12 mouse cellular contexts compared by ENCODE assay signal in genomic region chr12:75859936-75860335, GRCm38 (mm10). TPM values are rescaled to one million over a fixed set of nuclear protein-coding genes. Genes with fewer than 3 reads are reported as not detected.
DNase-seq lines count a peak whose midpoint lies in the region; ATAC-seq and TF ChIP-seq lines count a peak whose summit lies in the region.
"Had no signal": no experiment of that assay in that cellular context is flagged by ENCODE, and none has a peak within 500 bp of the region (broad histone marks: within the 10 kb centered on the region; RNA-seq: fewer than 3 reads in every experiment).

No protein-coding gene starts in this region.

- no peak overlapping the region for H3K4me2 ChIP-seq in forebrain, embryonic 13.5 days
- H3K4me2 ChIP-seq in heart, embryonic 14.5 days (ENCODE audit: low read length): no peak overlapping the region
- H3K4me2 ChIP-seq: hindbrain, embryonic 14.5 days; neural tube, embryonic 15.5 days had no signal

- no peak for TF ChIP-seq POLR2A in small intestine, adult 2 months (IDR thresholded peaks at IDR 0.05; ENCODE audit: low read depth, low read length)

- H3K4me3 ChIP-seq in forebrain, embryonic 13.5 days: no peak overlapping the region
- H3K4me3 ChIP-seq in forebrain, embryonic 10.5 days: no peak overlapping the region
- no peak overlapping the region for H3K4me3 ChIP-seq in left cerebral cortex, adult 2 months
- no peak overlapping the region for H3K4me3 ChIP-seq in heart, embryonic 14.5 days (ENCODE audit: control insufficient read depth in 1 of 2, insufficient read depth in 1 of 2, low read depth in 1 of 2, low read length in 2 of 2)
- no peak overlapping the region for H3K4me3 ChIP-seq in small intestine, adult 2 months (ENCODE audit: low read depth, low read length)
- H3K4me3 ChIP-seq: erythroblast, embryonic 14.5 days; neural tube, embryonic 15.5 days had no signal

- H3K9ac ChIP-seq in forebrain, embryonic 13.5 days: no peak overlapping the region
- no peak overlapping the region for H3K9ac ChIP-seq in heart, embryonic 14.5 days (ENCODE audit: low read length)
- H3K9ac ChIP-seq: hindbrain, embryonic 14.5 days; neural tube, embryonic 15.5 days had no signal

- ATAC-seq in forebrain, embryonic 13.5 days: no peak
- peak; percentile 76 for ATAC-seq in heart, embryonic 14.5 days (ENCODE audit: insufficient number of reproducible peaks, insufficient read depth, low FRiP score, low read depth)
- ATAC-seq in monocyte, adult 5-6 weeks (replicated peaks; ENCODE audit: insufficient number of reproducible peaks, low FRiP score, low TSS enrichment, poor library complexity, severe bottlenecking): no peak

- no peaks in the 10 kb centered on the region for H3K36me3 ChIP-seq in forebrain, embryonic 13.5 days (ENCODE audit: poor library complexity, severe bottlenecking)
- peaks cover 31% of the 10 kb centered on the region for H3K36me3 ChIP-seq in forebrain, embryonic 10.5 days (replicated peaks)
- no peaks in the 10 kb centered on the region for H3K36me3 ChIP-seq in heart, embryonic 14.5 days (ENCODE audit: control insufficient read depth, insufficient read depth, low read length)
- H3K36me3 ChIP-seq in small intestine, adult 2 months (ENCODE audit: control insufficient read depth, insufficient read depth, low read length): no peaks in the 10 kb centered on the region
- H3K36me3 ChIP-seq: neural tube, embryonic 15.5 days had no signal

- TF ChIP-seq CTCF in left cerebral cortex, adult 2 months (IDR thresholded peaks at IDR 0.05): no peak
- TF ChIP-seq CTCF in small intestine, adult 2 months (IDR thresholded peaks at IDR 0.05; ENCODE audit: extremely low read depth, insufficient read length, insufficient replicate concordance, low read depth, low read length): no peak

- no peak for DNase-seq in forebrain, embryonic 10.5 days (ENCODE audit: extremely low spot score, low spot score)
- DNase-seq in left cerebral cortex, adult 2 months (ENCODE audit: extremely low spot score in 1 of 2, low spot score in 2 of 2): no peak
- no peak for DNase-seq in left cerebral cortex, adult 9 months (ENCODE audit: low spot score in 2 of 2)
- no peak for DNase-seq in liver
- DNase-seq: kidney, adult 9 months had no signal

- 92% methylated on average over 11 of the region's 11 CpGs for WGBS in forebrain, embryonic 13.5 days
- 94% methylated on average over 11 of the region's 11 CpGs for WGBS in forebrain, embryonic 10.5 days
- WGBS in heart, embryonic 14.5 days: 63% methylated on average over 10 of the region's 11 CpGs
- 88% methylated on average over 11 of the region's 11 CpGs for WGBS in small intestine, adult 2 months

- H3K4me1 ChIP-seq in forebrain, embryonic 13.5 days: peaks cover 37% of the 10 kb centered on the region
- peaks cover 43% of the 10 kb centered on the region for H3K4me1 ChIP-seq in forebrain, embryonic 10.5 days
- H3K4me1 ChIP-seq in heart, embryonic 14.5 days (ENCODE audit: control insufficient read depth in 2 of 2, insufficient read depth in 2 of 2, low read length in 2 of 2): peaks cover 10 to 15% of the 10 kb centered on the region in 2 experiments
- peaks cover 15% of the 10 kb centered on the region for H3K4me1 ChIP-seq in small intestine, adult 2 months (ENCODE audit: control insufficient read depth, insufficient read depth, insufficient read length, low read length)

- intact Hi-C loops in left cerebral cortex, adult 2 months (cut with DNase I): no loop called here

- H3K27ac ChIP-seq in forebrain, embryonic 13.5 days: peak overlapping the region; percentile 61
- no peak overlapping the region for H3K27ac ChIP-seq in forebrain, embryonic 10.5 days
- peak overlapping the region; percentile 36 for H3K27ac ChIP-seq in left cerebral cortex, adult 2 months
- H3K27ac ChIP-seq in heart, embryonic 14.5 days (replicated peaks in 1 of 2; ENCODE audit: control insufficient read depth in 1 of 2, insufficient read depth in 1 of 2, low read depth in 2 of 2, low read length in 2 of 2): peak overlapping the region; percentile 12 to 45; a peak in 2 of 4 replicates
- peak overlapping the region; percentile 1; the same call in 1 of the 2 replicates for H3K27ac ChIP-seq in small intestine, adult 2 months (ENCODE audit: insufficient read depth, low read depth, low read length)
- H3K27ac ChIP-seq: hindbrain, embryonic 14.5 days; neural tube, embryonic 15.5 days had no signal

- H3K27me3 ChIP-seq in forebrain, embryonic 13.5 days: no peaks in the 10 kb centered on the region
- no peaks in the 10 kb centered on the region for H3K27me3 ChIP-seq in forebrain, embryonic 10.5 days (ENCODE audit: poor library complexity, severe bottlenecking)
- no peaks in the 10 kb centered on the region for H3K27me3 ChIP-seq in heart, embryonic 14.5 days (ENCODE audit: control insufficient read depth, insufficient read depth, low read length)
- H3K27me3 ChIP-seq in small intestine, adult 2 months (ENCODE audit: control insufficient read depth, insufficient read depth, low read length): no peaks in the 10 kb centered on the region
- H3K27me3 ChIP-seq: neural tube, embryonic 15.5 days had no signal

- no peaks in the 10 kb centered on the region for H3K9me3 ChIP-seq in forebrain, embryonic 13.5 days (replicated peaks)
- H3K9me3 ChIP-seq in forebrain, embryonic 10.5 days: no peaks in the 10 kb centered on the region
- no peaks in the 10 kb centered on the region for H3K9me3 ChIP-seq in heart, embryonic 14.5 days (ENCODE audit: control insufficient read depth, low read length)
- H3K9me3 ChIP-seq: neural tube, embryonic 15.5 days had no signal

RNA-seq across cellular contexts. Expression of gene Syne2, which starts 42.0 kb away (rescaled TPM):
- polyA plus RNA-seq in forebrain, embryonic 13.5 days (2015; fragmentation: Nextera tagmentation; extraction: Ambion mirVana): 137 TPM in 2 replicates
- 95.5 and 108 TPM in 2 replicates for polyA plus RNA-seq in forebrain, embryonic 10.5 days (2016; fragmentation: Nextera tagmentation; extraction: Ambion mirVana)
- 10 to 100 TPM; 20.5 to 22.5 TPM for total RNA-seq in left cerebral cortex, adult 2 months (2021)
- 52.5 and 55.9 TPM in 2 replicates for polyA plus RNA-seq in heart, embryonic 14.5 days (2014; fragmentation: Nextera tagmentation; extraction: Ambion mirVana)
- 15.6 and 39.8 TPM in 2 replicates for polyA plus RNA-seq in small intestine, adult 2 months (2012; rRNA removed)
- 17.7 to 27.1 TPM (median 22.0 TPM) in 3 replicates for total RNA-seq in monocyte, adult 5-6 weeks (2017)
- polyA plus RNA-seq: erythroblast, embryonic 14.5 days had no signal
